Mouse (Mus musculus): Measurements from ENCODE around the gene 6030452D12Rik.
A peak's percentile ranks its signal among the peaks of the same experiment; 100 is the strongest.

Gene 6030452D12Rik

DNA sequence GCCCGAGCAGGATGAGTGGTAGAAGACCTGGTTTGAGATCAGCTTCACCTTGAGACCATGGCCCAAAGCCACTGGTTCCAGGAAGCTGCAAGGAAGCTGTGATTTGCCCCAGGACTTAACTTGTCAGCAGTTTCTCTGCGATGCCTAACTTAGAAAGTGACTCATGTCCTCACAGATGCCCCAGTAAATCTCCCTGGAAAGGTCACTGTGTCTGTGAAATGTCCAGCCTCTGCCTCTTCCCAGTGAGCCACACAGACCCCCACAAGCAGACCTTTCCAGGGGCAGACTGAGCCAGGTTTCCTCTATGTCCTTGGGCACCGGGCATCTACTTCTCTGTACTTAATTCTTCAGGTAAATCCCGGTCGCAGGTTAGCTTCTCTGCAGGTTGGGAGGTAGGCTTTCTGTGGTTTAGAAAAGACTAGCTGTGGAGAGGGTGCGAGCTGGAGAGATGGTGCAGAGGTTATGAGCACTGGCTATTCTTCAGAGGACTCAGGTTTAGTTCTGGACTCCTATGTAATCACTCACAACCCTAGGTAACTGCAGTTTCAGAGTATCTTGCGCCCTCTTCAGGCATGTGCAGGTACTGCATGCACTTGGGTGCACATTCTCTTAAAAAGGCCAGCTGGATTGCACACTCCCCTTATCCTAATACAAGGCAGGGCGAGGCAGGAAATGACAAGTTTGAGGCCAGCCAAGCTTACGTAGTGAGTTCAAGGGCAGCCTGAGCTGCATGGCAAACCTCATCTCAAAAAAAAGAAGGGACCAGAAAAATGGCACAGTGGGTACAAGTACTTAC, 27.1 kb downstream of the 6030452D12Rik start:
- Histone ChIP-seq H3K4me1 (replicated peaks; ENCODE audit: low read depth, low read length) (peaks cover 46% of the 10 kb centered on the region), H3K4me3 (replicated peaks; ENCODE audit: low read length) (no peak overlapping the region), H3K27me3 (ENCODE audit: insufficient read depth, low read length) (no peaks in the 10 kb centered on the region), H3K36me3 (ENCODE audit: insufficient read depth, low read length) (peaks cover 47% of the 10 kb centered on the region), H3K9me3 (ENCODE audit: low read length) (peaks cover 51% of the 10 kb centered on the region)
- TF ChIP-seq POU5F1 (IDR thresholded peaks at IDR 0.05; ENCODE audit: borderline replicate concordance, low read length) (no peak), CTCF (conservative IDR thresholded peaks at IDR 0.05; ENCODE audit: low read length) (peak; percentile 88), NANOG (IDR thresholded peaks at IDR 0.05; ENCODE audit: borderline replicate concordance, low read length) (no peak)

DNA sequence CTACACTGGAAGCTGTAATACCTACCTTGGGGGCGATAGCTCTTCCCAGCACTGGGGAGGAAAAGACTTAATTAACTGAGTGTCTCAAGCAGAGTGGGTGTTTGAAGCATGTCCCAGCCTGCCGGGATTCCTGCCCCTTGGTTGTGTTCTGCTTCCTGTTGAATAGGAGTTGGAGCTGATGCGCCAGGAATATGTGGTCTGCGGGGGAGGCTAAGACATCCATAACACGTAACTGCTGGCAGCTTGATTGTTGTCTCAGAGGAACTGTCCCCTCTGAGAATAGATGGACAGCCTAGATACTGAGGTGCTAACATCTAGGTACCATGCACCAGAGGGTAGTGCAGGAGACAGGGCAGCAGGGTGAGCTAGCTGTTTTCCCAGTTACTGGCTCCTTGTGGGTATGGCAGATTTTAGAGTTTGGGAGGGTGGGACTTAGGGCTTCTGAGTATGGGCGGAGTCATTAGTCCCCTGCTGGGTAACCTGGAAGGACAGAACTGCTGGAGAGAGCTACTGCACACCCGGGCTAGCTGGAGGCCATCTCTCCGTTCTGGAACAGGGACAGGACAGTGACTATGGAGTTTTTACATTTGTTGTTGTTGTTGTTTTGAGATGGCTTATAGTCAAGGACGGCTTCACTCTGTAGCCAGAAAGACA, 28.4 kb downstream of the 6030452D12Rik start:
- TF ChIP-seq CTCF (conservative IDR thresholded peaks at IDR 0.05; ENCODE audit: low read length) (no peak), POU5F1 (IDR thresholded peaks at IDR 0.05; ENCODE audit: borderline replicate concordance, low read length) (no peak), NANOG (IDR thresholded peaks at IDR 0.05; ENCODE audit: borderline replicate concordance, low read length) (no peak)
- H3K27me3 ChIP-seq (ENCODE audit: insufficient read depth, low read length), result no peaks in the 10 kb centered on the region
- H3K4me3 ChIP-seq (replicated peaks; ENCODE audit: low read length), result no peak overlapping the region
- peaks cover 40% of the 10 kb centered on the region for H3K4me1 ChIP-seq (replicated peaks; ENCODE audit: low read depth, low read length)
- peaks cover 42% of the 10 kb centered on the region for H3K36me3 ChIP-seq (ENCODE audit: insufficient read depth, low read length)
- H3K9me3 ChIP-seq (ENCODE audit: low read length), result peaks cover 45% of the 10 kb centered on the region

DNA sequence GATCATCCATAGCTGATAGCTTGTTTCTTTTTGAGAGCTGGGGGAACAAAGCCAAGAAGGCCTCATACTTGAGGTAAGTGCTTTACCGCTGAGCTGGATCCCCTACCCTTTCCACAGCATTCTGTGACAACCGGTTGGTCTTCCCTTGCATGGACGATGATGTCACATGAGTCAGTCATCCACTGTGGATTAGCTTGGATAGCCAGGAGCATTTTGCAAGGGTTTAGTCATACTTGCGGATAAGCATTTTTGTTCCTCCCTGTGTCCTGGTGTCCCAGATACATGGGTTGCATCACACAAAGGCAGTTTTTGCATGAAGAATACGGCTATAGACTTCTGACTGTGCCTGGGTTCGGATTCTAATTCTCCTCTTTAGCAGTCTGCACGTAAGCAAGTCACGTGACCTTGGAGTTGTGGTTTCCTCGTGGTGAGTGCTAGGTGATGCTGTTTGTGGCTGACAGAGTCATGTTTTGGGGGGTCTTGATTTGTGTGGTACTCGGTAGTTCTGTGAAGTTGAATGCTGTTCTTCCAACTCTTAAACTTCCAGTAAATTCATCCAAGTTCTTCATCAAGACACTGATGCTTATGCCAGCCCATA, 29.7 kb downstream of the 6030452D12Rik start:
- TF ChIP-seq CTCF (conservative IDR thresholded peaks at IDR 0.05; ENCODE audit: low read length), result no peak
- TF ChIP-seq NANOG (IDR thresholded peaks at IDR 0.05; ENCODE audit: borderline replicate concordance, low read length), result no peak
- TF ChIP-seq POU5F1 (IDR thresholded peaks at IDR 0.05; ENCODE audit: borderline replicate concordance, low read length), result no peak
- peaks cover 44% of the 10 kb centered on the region for H3K9me3 ChIP-seq (ENCODE audit: low read length)
- peaks cover 37% of the 10 kb centered on the region for H3K36me3 ChIP-seq (ENCODE audit: insufficient read depth, low read length)
- H3K4me1 ChIP-seq (replicated peaks; ENCODE audit: low read depth, low read length), result peaks cover 44% of the 10 kb centered on the region
- H3K27me3 ChIP-seq (ENCODE audit: insufficient read depth, low read length), result no peaks in the 10 kb centered on the region
- no peak overlapping the region for H3K4me3 ChIP-seq (replicated peaks; ENCODE audit: low read length)

DNA sequence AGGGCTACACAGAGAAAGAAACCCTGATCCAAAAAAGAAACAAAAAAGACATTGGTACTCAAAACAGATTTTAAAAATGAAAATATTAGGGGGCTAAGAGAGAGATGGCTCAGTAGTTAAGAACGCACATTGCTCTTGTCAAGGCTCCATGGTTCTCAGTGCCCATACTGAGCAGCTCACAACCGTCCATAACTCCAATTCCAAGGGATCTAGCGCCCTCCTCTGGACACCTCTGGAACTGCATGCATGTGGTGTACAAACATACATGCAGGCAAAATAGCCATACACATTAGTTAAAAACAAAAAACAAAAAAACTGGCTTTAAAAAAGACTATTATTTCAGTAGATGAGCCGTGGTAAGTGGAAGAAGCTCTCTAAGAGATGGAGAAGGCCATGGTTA, 30.2 kb downstream of the 6030452D12Rik start:
- no peak for TF ChIP-seq POU5F1 (IDR thresholded peaks at IDR 0.05; ENCODE audit: borderline replicate concordance, low read length)
- TF ChIP-seq CTCF (conservative IDR thresholded peaks at IDR 0.05; ENCODE audit: low read length), result peak; percentile 88
- Histone ChIP-seq H3K9me3 (ENCODE audit: low read length) (peaks cover 40% of the 10 kb centered on the region), H3K27me3 (ENCODE audit: insufficient read depth, low read length) (no peaks in the 10 kb centered on the region), H3K36me3 (ENCODE audit: insufficient read depth, low read length) (peaks cover 37% of the 10 kb centered on the region), H3K4me3 (replicated peaks; ENCODE audit: low read length) (no peak overlapping the region), H3K4me1 (replicated peaks; ENCODE audit: low read depth, low read length) (peaks cover 42% of the 10 kb centered on the region)

DNA sequence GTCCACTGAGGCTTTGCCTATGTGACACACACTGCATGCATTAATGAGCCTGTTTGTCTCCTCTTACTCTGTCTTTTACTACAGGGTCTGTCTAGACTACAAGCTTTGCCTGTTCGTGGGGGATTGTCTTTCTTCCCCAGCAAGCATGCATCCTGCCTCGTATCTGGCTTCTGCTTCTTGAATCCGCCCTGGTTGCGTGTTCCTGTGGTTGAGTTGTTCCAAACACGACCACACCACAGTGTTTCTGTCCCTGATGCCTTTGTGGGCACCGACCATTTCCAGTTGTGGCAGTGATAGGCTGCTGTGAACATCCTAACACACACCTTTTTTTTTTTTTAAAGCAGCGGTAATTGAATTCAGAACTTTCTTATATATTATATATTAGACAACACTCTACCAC, 33.4 kb downstream of the 6030452D12Rik start:
- H3K9me3 ChIP-seq (ENCODE audit: low read length), result peaks cover 21% of the 10 kb centered on the region
- TF ChIP-seq CTCF (conservative IDR thresholded peaks at IDR 0.05; ENCODE audit: low read length), result no peak
- TF ChIP-seq NANOG (IDR thresholded peaks at IDR 0.05; ENCODE audit: borderline replicate concordance, low read length), result no peak
- TF ChIP-seq POU5F1 (IDR thresholded peaks at IDR 0.05; ENCODE audit: borderline replicate concordance, low read length), result no peak
- H3K27me3 ChIP-seq (ENCODE audit: insufficient read depth, low read length), result no peaks in the 10 kb centered on the region
- no peak overlapping the region for H3K4me3 ChIP-seq (replicated peaks; ENCODE audit: low read length)
- H3K36me3 ChIP-seq (ENCODE audit: insufficient read depth, low read length), result peaks cover 55% of the 10 kb centered on the region
- H3K4me1 ChIP-seq (replicated peaks; ENCODE audit: low read depth, low read length), result peaks cover 38% of the 10 kb centered on the region

DNA sequence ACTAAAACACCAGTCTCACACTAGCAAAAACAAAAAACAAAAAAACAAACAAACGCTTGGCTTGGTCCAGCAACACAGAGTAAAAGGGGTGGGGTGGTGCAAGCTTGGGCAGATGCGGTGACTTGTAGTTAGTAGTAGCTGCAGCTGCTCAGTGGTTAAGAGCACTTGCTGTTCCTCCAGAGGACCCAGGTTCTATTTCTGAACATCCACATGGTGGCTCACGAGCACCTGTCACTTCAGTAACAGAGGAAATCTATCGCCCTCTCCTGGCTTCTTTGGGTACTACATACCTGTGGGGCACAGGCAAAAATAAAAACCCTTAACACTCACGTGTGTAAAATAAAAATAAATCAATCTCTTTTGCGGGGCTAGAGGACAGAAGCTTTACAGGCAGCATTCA, 34.1 kb downstream of the 6030452D12Rik start:
- no peaks in the 10 kb centered on the region for H3K27me3 ChIP-seq (ENCODE audit: insufficient read depth, low read length)
- peaks cover 16% of the 10 kb centered on the region for H3K9me3 ChIP-seq (ENCODE audit: low read length)
- peaks cover 39% of the 10 kb centered on the region for H3K4me1 ChIP-seq (replicated peaks; ENCODE audit: low read depth, low read length)
- H3K36me3 ChIP-seq (ENCODE audit: insufficient read depth, low read length), result peaks cover 59% of the 10 kb centered on the region
- no peak overlapping the region for H3K4me3 ChIP-seq (replicated peaks; ENCODE audit: low read length)
- TF ChIP-seq POU5F1 (IDR thresholded peaks at IDR 0.05; ENCODE audit: borderline replicate concordance, low read length) (no peak), CTCF (conservative IDR thresholded peaks at IDR 0.05; ENCODE audit: low read length) (peak; percentile 99), NANOG (IDR thresholded peaks at IDR 0.05; ENCODE audit: borderline replicate concordance, low read length) (no peak)

DNA sequence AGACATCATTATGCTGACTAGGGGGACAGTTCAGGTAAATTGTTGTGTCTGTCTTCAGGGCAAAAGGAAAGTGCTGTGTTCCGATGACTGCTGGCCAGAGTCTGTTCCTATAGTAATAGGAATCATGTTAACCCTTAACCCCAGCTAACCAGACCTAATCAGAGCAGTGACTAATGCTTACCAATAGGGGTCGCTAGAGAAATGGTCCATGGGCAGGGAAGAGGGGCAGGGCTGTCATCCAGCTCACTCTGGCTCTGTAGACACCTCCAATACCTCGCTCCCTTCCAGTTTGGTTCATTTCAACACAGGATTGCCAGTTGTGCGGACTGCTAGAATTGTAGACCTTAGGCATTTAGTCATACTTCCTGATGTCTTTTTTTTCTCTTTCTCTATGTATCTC, 35.1 kb downstream of the 6030452D12Rik start:
- H3K36me3 ChIP-seq (ENCODE audit: insufficient read depth, low read length), result peaks cover 59% of the 10 kb centered on the region
- peaks cover 6% of the 10 kb centered on the region for H3K9me3 ChIP-seq (ENCODE audit: low read length)
- no peaks in the 10 kb centered on the region for H3K27me3 ChIP-seq (ENCODE audit: insufficient read depth, low read length)
- no peak overlapping the region for H3K4me3 ChIP-seq (replicated peaks; ENCODE audit: low read length)
- TF ChIP-seq NANOG (IDR thresholded peaks at IDR 0.05; ENCODE audit: borderline replicate concordance, low read length), result no peak
- peak; percentile 93 for TF ChIP-seq CTCF (conservative IDR thresholded peaks at IDR 0.05; ENCODE audit: low read length)
- no peak for TF ChIP-seq POU5F1 (IDR thresholded peaks at IDR 0.05; ENCODE audit: borderline replicate concordance, low read length)
- H3K4me1 ChIP-seq (replicated peaks; ENCODE audit: low read depth, low read length), result peaks cover 48% of the 10 kb centered on the region

DNA sequence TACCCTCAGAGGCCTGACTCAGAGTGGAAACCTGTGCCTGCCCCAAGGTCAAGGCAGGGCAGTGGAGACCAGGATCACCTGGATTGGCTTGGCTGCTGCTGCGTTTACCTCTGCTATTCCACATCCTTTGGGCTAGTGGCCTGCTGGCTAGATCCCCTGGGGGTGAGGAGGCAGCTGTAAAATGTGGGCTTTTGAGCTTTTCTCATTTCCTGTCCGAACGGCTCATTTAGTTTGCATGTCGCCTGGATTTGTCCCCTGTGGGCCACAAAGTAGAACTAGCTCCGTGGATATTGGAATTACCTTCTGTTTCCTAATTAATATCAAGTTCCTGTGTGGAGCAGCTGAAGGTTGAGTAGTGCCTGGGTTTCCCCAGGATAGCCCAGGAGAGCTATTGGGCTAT, 38.9 kb downstream of the 6030452D12Rik start:
- Histone ChIP-seq H3K9me3 (ENCODE audit: low read length) (no peaks in the 10 kb centered on the region), H3K4me1 (replicated peaks; ENCODE audit: low read depth, low read length) (peaks cover 58% of the 10 kb centered on the region), H3K4me3 (replicated peaks; ENCODE audit: low read length) (no peak overlapping the region), H3K36me3 (ENCODE audit: insufficient read depth, low read length) (peaks cover 83% of the 10 kb centered on the region), H3K27me3 (ENCODE audit: insufficient read depth, low read length) (no peaks in the 10 kb centered on the region)
- TF ChIP-seq NANOG (IDR thresholded peaks at IDR 0.05; ENCODE audit: borderline replicate concordance, low read length) (no peak), POU5F1 (IDR thresholded peaks at IDR 0.05; ENCODE audit: borderline replicate concordance, low read length) (no peak), CTCF (conservative IDR thresholded peaks at IDR 0.05; ENCODE audit: low read length) (no peak)
